Mouse (Mus musculus): ENCODE results near the gene Chrna4. TPM values are rescaled to one million over a fixed set of nuclear protein-coding genes. Genes with fewer than 3 reads are reported as not detected.

Gene Chrna4
- polyA plus RNA-seq, 1 experiment from 2014 or later, result 1.4 TPM

DNA sequence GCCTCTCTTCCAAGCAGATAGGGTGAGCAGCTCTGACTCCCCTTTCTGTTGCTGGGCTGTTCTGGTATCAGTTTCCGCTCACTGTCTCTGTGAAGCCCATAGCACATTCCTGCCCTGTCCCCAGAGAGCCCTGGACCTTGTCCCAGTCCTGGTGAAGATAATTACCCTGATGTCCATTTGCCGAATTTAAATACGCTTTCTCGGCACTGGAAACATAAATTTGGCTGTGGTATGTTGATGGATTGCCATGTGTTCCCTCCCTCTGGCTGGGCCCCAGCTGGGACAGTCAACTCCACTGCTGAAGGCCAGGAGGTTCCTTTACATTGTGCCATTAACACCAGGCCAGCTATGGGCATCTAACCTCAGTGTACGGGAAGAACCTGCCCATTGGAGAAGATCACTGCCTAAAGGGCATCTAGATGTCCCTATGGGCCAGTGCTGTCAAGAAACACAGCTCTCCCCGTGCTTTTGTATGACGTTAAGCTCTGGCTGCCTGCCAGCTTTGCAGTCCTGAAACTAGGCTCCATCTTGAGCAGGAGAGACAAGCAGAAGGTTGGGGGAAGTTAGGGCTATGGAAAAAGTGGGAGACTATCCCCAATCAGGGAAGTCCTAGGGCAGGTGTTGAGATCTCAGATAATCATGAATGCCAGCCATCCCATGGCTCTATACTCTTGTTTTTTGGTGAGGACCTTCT, 5.1 kb upstream of the Chrna4 start:
- no peak overlapping the region for H3K27ac ChIP-seq (ENCODE audit: low read length)
- no peaks in the 10 kb centered on the region for H3K36me3 ChIP-seq (ENCODE audit: control insufficient read depth, insufficient read depth)
- no peaks in the 10 kb centered on the region for H3K9me3 ChIP-seq (replicated peaks; ENCODE audit: control insufficient read depth, low read length)
- 50% methylated on average over 7 of the region's 7 CpGs for WGBS (ENCODE audit: insufficient replicate concordance)
- no peaks in the 10 kb centered on the region for H3K27me3 ChIP-seq (ENCODE audit: control insufficient read depth, insufficient read depth, low read depth, low read length)
- no peak overlapping the region for H3K4me3 ChIP-seq (ENCODE audit: low read depth, low read length)
- no peaks in the 10 kb centered on the region for H3K4me1 ChIP-seq (ENCODE audit: control insufficient read depth, low read depth, low read length)
- no peak for ATAC-seq (ENCODE audit: low read depth)
- H3K9ac ChIP-seq (ENCODE audit: low read depth, low read length), result no peak overlapping the region
- no peak overlapping the region for H3K4me2 ChIP-seq (ENCODE audit: low read depth, low read length)

DNA sequence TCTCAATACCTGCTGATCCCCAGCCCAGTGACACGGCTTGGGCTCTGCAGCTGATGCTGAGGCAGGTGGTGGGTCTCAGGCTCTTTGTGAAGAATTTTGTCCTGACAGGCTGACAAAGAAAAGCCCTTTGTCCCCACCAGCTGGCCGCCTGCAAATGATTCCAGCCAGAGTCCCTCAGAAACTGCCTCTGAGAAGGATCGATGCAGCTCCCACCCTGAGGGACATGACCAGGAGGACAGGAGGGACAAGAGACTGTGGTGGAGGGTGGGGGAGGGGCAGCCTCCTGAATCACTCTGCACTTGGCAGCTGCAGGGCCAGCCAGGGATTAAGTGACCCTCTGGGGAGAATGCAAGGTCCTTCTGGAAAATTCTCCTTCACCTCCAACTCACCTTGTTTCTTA, 655 bp upstream of the Chrna4 start:
- WGBS (ENCODE audit: insufficient replicate concordance), result 17% methylated on average over 3 of the region's 3 CpGs
- no peak overlapping the region for H3K9ac ChIP-seq (ENCODE audit: low read depth, low read length)
- no peaks in the 10 kb centered on the region for H3K4me1 ChIP-seq (ENCODE audit: control insufficient read depth, low read depth, low read length)
- no peak overlapping the region for H3K4me3 ChIP-seq (ENCODE audit: low read depth, low read length)
- peaks cover 26% of the 10 kb centered on the region for H3K27me3 ChIP-seq (ENCODE audit: control insufficient read depth, insufficient read depth, low read depth, low read length)
- no peaks in the 10 kb centered on the region for H3K9me3 ChIP-seq (replicated peaks; ENCODE audit: control insufficient read depth, low read length)
- ATAC-seq (ENCODE audit: low read depth), result no peak
- H3K27ac ChIP-seq (ENCODE audit: low read length), result peak overlapping the region; percentile 26; the same call in 1 of the 2 replicates
- no peak overlapping the region for H3K4me2 ChIP-seq (ENCODE audit: low read depth, low read length)
- H3K36me3 ChIP-seq (ENCODE audit: control insufficient read depth, insufficient read depth), result no peaks in the 10 kb centered on the region

DNA sequence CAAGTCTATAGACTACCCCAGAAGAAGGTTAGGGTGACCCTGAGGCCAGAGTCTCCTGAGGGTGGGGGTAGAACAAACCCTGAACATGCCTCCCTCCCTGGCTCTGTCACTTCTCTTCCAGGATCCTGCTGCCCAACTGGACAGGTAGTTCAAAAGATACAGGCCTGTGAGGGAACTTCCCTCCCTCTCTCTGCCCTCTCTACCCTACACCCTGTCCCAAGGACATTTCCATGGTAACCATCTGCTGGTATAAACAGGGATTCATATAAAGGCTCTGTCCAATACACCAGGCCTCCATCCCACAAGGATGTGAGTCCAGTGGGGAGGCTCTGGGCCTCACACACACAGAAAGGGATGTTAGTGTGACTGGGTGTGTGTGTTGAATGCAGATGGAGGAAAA, 970 bp downstream of the Chrna4 start:
- Histone ChIP-seq H3K9ac (ENCODE audit: low read depth, low read length) (no peak overlapping the region), H3K27ac (ENCODE audit: low read length) (no peak overlapping the region), H3K9me3 (replicated peaks; ENCODE audit: control insufficient read depth, low read length) (no peaks in the 10 kb centered on the region), H3K4me1 (ENCODE audit: control insufficient read depth, low read depth, low read length) (no peaks in the 10 kb centered on the region), H3K4me2 (ENCODE audit: low read depth, low read length) (no peak overlapping the region), H3K36me3 (ENCODE audit: control insufficient read depth, insufficient read depth) (no peaks in the 10 kb centered on the region), H3K27me3 (ENCODE audit: control insufficient read depth, insufficient read depth, low read depth, low read length) (peaks cover 40% of the 10 kb centered on the region), H3K4me3 (ENCODE audit: low read depth, low read length) (no peak overlapping the region)
- ATAC-seq (ENCODE audit: low read depth), result no peak

DNA sequence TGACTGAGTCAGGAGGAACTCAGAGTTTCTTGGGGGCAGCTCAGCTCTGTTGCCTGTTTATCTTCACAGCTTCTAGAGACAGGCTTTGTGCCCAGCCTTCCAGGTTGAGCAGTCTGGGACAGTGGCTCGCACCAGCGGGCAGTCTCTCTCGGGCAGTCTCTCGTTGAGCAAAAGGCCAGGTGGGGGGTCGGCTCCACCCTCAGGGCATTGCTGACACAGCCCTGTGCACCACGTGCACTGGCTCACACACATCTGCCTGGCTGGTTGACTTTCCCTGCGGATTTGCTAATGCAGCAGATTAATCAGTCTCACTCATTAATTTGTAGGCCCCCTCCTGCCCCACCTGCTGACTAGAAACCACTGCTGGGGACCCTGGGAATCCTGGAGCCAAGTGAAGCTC, 1.4 kb downstream of the Chrna4 start:
- H3K9ac ChIP-seq (ENCODE audit: low read depth, low read length), result no peak overlapping the region
- no peak overlapping the region for H3K4me2 ChIP-seq (ENCODE audit: low read depth, low read length)
- no peaks in the 10 kb centered on the region for H3K36me3 ChIP-seq (ENCODE audit: control insufficient read depth, insufficient read depth)
- H3K4me3 ChIP-seq (ENCODE audit: low read depth, low read length), result no peak overlapping the region
- ATAC-seq (ENCODE audit: low read depth), result peak; percentile 31; the same call in 1 of the 2 replicates
- no peaks in the 10 kb centered on the region for H3K9me3 ChIP-seq (replicated peaks; ENCODE audit: control insufficient read depth, low read length)
- H3K27ac ChIP-seq (ENCODE audit: low read length), result no peak overlapping the region
- WGBS (ENCODE audit: insufficient replicate concordance), result 18% methylated on average over 7 of the region's 7 CpGs
- H3K4me1 ChIP-seq (ENCODE audit: control insufficient read depth, low read depth, low read length), result no peaks in the 10 kb centered on the region
- peaks cover 45% of the 10 kb centered on the region for H3K27me3 ChIP-seq (ENCODE audit: control insufficient read depth, insufficient read depth, low read depth, low read length)

DNA sequence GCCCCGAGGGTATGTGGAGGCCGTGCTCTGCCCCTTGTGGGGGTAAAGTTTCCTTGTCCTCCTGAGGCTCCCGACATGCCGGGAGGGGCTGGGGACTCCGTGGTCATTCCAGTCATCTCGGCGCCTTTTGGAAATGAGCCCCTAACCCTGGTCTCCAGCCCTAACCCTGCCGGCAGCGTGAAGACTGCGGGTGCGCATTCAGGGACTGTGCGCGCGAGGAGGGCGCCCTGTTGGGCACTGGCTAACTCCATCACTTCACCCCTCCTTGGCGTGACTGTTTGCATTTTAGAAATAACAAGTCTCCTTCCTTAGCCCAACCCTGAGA, 4.0 kb downstream of the Chrna4 start:
- H3K9ac ChIP-seq (ENCODE audit: low read depth, low read length), result no peak overlapping the region
- ATAC-seq (ENCODE audit: low read depth), result no peak
- H3K4me1 ChIP-seq (ENCODE audit: control insufficient read depth, low read depth, low read length), result no peaks in the 10 kb centered on the region
- peaks cover 47% of the 10 kb centered on the region for H3K27me3 ChIP-seq (ENCODE audit: control insufficient read depth, insufficient read depth, low read depth, low read length)
- H3K27ac ChIP-seq (ENCODE audit: low read length), result no peak overlapping the region
- H3K36me3 ChIP-seq (ENCODE audit: control insufficient read depth, insufficient read depth), result no peaks in the 10 kb centered on the region
- H3K4me2 ChIP-seq (ENCODE audit: low read depth, low read length), result peak overlapping the region; percentile 61
- H3K9me3 ChIP-seq (replicated peaks; ENCODE audit: control insufficient read depth, low read length), result no peaks in the 10 kb centered on the region
- H3K4me3 ChIP-seq (ENCODE audit: low read depth, low read length), result peak overlapping the region; percentile 47
- 2% methylated on average over 16 of the region's 16 CpGs for WGBS (ENCODE audit: insufficient replicate concordance)

DNA sequence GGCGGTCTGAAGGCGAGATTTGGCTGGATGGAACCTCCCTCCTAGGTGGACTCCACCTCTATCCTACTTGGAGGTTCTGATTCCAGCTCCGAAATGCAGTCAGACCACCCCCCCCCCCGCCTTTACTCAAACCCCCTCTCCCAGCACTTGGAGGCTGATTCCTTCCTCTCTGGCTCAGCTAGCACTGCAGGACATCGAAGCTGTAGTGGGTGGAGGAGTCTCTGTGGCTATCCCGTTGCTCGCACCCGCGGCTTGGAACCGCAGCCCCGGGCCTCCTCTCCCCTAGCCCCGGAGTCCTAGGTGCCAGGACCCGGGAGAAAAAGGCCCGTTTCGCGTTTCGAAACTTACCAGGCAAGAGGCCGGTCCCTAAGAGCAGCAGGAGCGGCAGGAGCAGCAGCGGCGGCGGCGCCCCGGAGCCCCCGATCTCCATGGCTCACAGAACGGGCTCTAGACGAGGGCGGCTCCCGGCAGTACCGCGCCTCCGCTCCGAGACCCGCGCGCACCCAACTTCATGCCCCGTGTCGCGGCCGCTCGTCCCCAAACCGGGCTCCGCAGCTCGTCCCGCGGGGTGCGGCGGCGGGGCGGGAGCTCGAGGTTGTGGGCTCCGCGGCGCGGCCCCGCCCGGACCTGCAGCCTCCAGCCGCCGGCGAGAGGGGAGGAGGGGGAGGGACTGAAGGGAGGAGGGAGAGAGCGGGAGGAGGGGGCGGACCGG, 4.5 kb downstream of the Chrna4 start:
- H3K27ac ChIP-seq (ENCODE audit: low read length), result no peak overlapping the region
- peaks cover 47% of the 10 kb centered on the region for H3K27me3 ChIP-seq (ENCODE audit: control insufficient read depth, insufficient read depth, low read depth, low read length)
- peak overlapping the region; percentile 47 for H3K4me3 ChIP-seq (ENCODE audit: low read depth, low read length)
- peak overlapping the region; percentile 61 for H3K4me2 ChIP-seq (ENCODE audit: low read depth, low read length)
- H3K9ac ChIP-seq (ENCODE audit: low read depth, low read length), result no peak overlapping the region
- H3K9me3 ChIP-seq (replicated peaks; ENCODE audit: control insufficient read depth, low read length), result no peaks in the 10 kb centered on the region
- under 1% methylated on average over 60 of the region's 63 CpGs for WGBS (ENCODE audit: insufficient replicate concordance)
- no peaks in the 10 kb centered on the region for H3K36me3 ChIP-seq (ENCODE audit: control insufficient read depth, insufficient read depth)
- no peaks in the 10 kb centered on the region for H3K4me1 ChIP-seq (ENCODE audit: control insufficient read depth, low read depth, low read length)
- ATAC-seq (ENCODE audit: low read depth), result no peak

DNA sequence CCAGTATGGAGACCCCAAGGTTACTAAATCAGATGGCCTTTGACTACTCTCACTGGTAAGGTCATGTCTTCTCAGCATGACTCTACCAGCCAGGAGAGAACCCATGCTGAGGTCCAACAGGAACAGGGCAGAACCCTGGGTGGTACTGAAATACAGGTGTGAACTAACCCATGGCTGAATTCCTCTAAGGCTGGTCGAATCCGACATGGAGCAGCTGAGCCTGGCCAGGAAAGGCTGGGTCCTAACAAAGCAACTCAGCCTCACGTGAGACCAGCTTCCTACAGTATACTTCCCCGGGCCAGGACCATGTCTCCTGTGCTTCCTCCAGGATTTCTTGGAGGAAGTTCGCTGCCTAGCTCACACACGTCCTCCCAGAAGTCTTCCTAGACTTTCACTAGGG, 6.8 kb downstream of the Chrna4 start:
- Histone ChIP-seq H3K9ac (ENCODE audit: low read depth, low read length) (no peak overlapping the region), H3K9me3 (replicated peaks; ENCODE audit: control insufficient read depth, low read length) (no peaks in the 10 kb centered on the region), H3K4me1 (ENCODE audit: control insufficient read depth, low read depth, low read length) (no peaks in the 10 kb centered on the region), H3K4me2 (ENCODE audit: low read depth, low read length) (no peak overlapping the region), H3K27ac (ENCODE audit: low read length) (no peak overlapping the region), H3K36me3 (ENCODE audit: control insufficient read depth, insufficient read depth) (no peaks in the 10 kb centered on the region), H3K4me3 (ENCODE audit: low read depth, low read length) (no peak overlapping the region), H3K27me3 (ENCODE audit: control insufficient read depth, insufficient read depth, low read depth, low read length) (peaks cover 46% of the 10 kb centered on the region)
- 40% methylated on average over 6 of the region's 6 CpGs for WGBS (ENCODE audit: insufficient replicate concordance)
- ATAC-seq (ENCODE audit: low read depth), result no peak

DNA sequence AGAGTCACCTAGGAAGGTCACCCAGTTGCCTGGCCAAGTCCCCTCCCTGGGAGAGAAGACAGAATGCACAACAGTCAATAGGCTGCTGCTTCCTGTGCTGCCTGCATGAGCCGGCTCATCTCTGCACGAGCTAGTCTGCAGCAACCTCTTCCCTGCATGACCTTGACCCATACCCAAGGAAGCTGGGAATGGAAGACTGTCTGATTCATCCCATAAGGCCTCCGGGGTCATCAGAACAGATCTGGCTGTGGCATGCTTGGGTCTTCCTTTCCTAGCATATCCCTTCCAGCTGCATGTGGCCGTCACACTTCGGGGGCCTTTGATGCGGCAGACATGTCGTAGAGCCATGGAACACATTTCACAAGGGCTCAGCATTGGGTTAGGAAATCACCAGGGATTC, 8.2 kb downstream of the Chrna4 start:
- Histone ChIP-seq H3K4me2 (ENCODE audit: low read depth, low read length) (no peak overlapping the region), H3K27me3 (ENCODE audit: control insufficient read depth, insufficient read depth, low read depth, low read length) (peaks cover 33% of the 10 kb centered on the region)
- WGBS (ENCODE audit: insufficient replicate concordance), result 48% methylated on average over 7 of the region's 7 CpGs

DNA sequence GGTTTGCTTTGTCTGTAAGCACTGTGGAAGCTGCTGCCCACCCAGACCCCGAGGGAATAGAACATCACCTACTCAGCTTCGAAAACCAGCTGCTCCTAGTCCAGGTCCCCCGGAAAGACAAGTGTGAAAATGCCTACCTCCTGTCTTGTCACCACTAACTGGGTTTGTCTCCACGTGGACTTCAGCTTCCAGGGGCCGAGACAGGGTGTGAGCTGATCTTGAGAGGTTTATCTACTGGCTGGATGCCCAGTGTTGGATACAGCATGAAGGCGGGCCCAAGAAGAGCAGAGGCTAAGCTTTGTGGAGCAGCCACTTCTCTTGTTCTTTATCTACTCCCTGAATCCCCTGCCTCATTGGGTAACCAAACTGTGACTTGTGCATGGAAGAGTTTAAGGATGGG, 10.0 kb downstream of the Chrna4 start:
- Histone ChIP-seq H3K36me3 (ENCODE audit: control insufficient read depth, insufficient read depth) (no peaks in the 10 kb centered on the region), H3K4me2 (ENCODE audit: low read depth, low read length) (no peak overlapping the region), H3K4me1 (ENCODE audit: control insufficient read depth, low read depth, low read length) (no peaks in the 10 kb centered on the region), H3K27ac (ENCODE audit: low read length) (no peak overlapping the region), H3K27me3 (ENCODE audit: control insufficient read depth, insufficient read depth, low read depth, low read length) (peaks cover 14% of the 10 kb centered on the region), H3K9me3 (replicated peaks; ENCODE audit: control insufficient read depth, low read length) (no peaks in the 10 kb centered on the region), H3K9ac (ENCODE audit: low read depth, low read length) (no peak overlapping the region), H3K4me3 (ENCODE audit: low read depth, low read length) (no peak overlapping the region)
- WGBS (ENCODE audit: insufficient replicate concordance), result 49% methylated on average over 6 of the region's 6 CpGs
- no peak for ATAC-seq (ENCODE audit: low read depth)

More for the DNA sequence above, 8.2 kb downstream of the Chrna4 start:
- Histone ChIP-seq H3K9ac (ENCODE audit: low read depth, low read length) (no peak overlapping the region), H3K36me3 (ENCODE audit: control insufficient read depth, insufficient read depth) (no peaks in the 10 kb centered on the region), H3K9me3 (replicated peaks; ENCODE audit: control insufficient read depth, low read length) (no peaks in the 10 kb centered on the region), H3K4me1 (ENCODE audit: control insufficient read depth, low read depth, low read length) (no peaks in the 10 kb centered on the region), H3K4me3 (ENCODE audit: low read depth, low read length) (no peak overlapping the region), H3K27ac (ENCODE audit: low read length) (no peak overlapping the region)
- no peak for ATAC-seq (ENCODE audit: low read depth)

Measured in liver, embryonic 16.5 days (tissue).